ENCODE assay signal across 15 mouse cellular contexts in the genomic region with DNA sequence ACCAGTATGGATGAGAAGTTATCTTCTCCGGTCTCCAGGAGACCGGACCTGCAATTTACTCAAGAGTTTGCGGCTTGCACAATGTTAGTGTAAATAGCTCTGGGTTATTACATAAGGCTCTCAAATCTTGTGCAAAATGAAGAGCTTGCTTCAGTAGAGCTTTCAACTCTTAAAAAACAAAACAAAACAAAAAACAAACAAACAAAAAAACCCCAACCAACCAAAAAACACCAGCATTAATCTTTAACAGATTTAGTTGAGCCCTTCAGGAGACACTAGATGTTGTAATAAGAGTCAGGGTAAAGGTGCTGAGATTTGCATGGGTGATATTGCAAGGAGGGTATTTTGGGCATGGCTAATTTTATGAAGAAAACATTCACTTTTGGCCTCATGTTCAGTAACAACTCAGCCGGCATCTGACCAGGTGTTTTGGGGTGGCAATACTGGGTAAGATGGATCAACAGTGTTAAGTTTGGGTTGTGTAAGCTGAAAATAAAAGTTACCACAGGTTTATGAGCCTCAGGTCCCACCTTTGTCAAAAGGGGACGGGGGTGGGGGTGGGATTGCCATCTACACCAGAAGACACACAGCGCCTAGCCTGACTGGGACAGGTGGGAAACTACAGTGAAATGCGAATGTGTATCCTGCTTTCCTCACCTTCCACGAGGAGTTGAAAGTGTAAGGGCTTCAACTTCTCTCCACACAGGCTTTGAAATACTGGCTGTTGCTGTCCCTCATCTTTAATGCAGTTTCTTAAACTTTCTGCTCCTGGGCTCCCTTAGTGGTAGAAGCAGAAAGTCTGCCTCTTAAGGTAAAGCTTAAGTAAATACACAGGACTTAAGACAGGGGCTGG. TPM values are rescaled to one million over a fixed set of nuclear protein-coding genes. Genes with fewer than 3 reads are reported as not detected.
DNase-seq lines count a peak whose midpoint lies in the region; ATAC-seq and TF ChIP-seq lines count a peak whose summit lies in the region.
"Had no signal": no experiment of that assay in that cellular context is flagged by ENCODE, and none has a peak within 500 bp of the region (broad histone marks: within the 10 kb centered on the region; RNA-seq: fewer than 3 reads in every experiment).

No protein-coding gene starts in this region.

- H3K4me2 ChIP-seq in lung, postnatal 0 days (replicated peaks; ENCODE audit: low read depth, low read length): no peak overlapping the region
- H3K4me2 ChIP-seq in forebrain, postnatal 0 days (ENCODE audit: low read depth): peak overlapping the region; percentile 1; the same call in 1 of the 2 replicates
- peak overlapping the region; percentile 39 for H3K4me2 ChIP-seq in midbrain, embryonic 13.5 days (replicated peaks)
- H3K4me2 ChIP-seq: embryonic facial prominence, embryonic 12.5 days; liver, embryonic 15.5 days had no signal

- DNase-seq in lung, postnatal 0 days (ENCODE audit: low spot score): peak; percentile 65
- no peak for DNase-seq in lung, postnatal 4 days
- no peak for DNase-seq in MEL (ENCODE audit: low read depth, low spot score)
- no peak for DNase-seq in forebrain, postnatal 0 days
- DNase-seq in right cerebral cortex, adult 18-20 months: no peak
- no peak for DNase-seq in urinary bladder, postnatal 4 days (ENCODE audit: low spot score in 2 of 2)
- DNase-seq: cerebellum, adult 11 months; gastrocnemius, postnatal 36 days; layer of hippocampus, adult 9-11 months had no signal

- 58% methylated on average over 8 of the region's 8 CpGs for WGBS in lung, postnatal 0 days
- 68% methylated on average over 8 of the region's 8 CpGs for WGBS in forebrain, postnatal 0 days
- 33% methylated on average over 8 of the region's 8 CpGs for whole genome bisulfite sequencing in midbrain, embryonic 13.5 days

- TF ChIP-seq CTCF in lung, postnatal 0 days (IDR thresholded peaks at IDR 0.05): no peak
- no peak for TF ChIP-seq CTCF in MEL (IDR thresholded peaks at IDR 0.05 in 2 of 3, conservative IDR thresholded peaks at IDR 0.05 in 1 of 3; ENCODE audit: control insufficient read depth in 1 of 3, insufficient read depth in 1 of 3, low read depth in 2 of 3, low read length in 3 of 3, poor library complexity in 1 of 3, severe bottlenecking in 1 of 3)
- TF ChIP-seq CTCF in forebrain, postnatal 0 days (IDR thresholded peaks at IDR 0.05; ENCODE audit: low read depth): no peak

- peaks cover 5% of the 10 kb centered on the region; the same call in 1 of the 2 replicates for H3K79me2 ChIP-seq in MEL (ENCODE audit: control insufficient read depth, insufficient read depth, low read length, poor library complexity)

- H3K4me1 ChIP-seq in lung, postnatal 0 days (ENCODE audit: insufficient read depth, low read depth, low read length): peaks cover 7% of the 10 kb centered on the region; the same call in 1 of the 2 replicates
- no peaks in the 10 kb centered on the region for H3K4me1 ChIP-seq in MEL (ENCODE audit: control insufficient read depth in 1 of 2, insufficient read depth in 2 of 2, low read length in 2 of 2)
- H3K4me1 ChIP-seq in forebrain, postnatal 0 days (ENCODE audit: insufficient read depth): peaks cover 11% of the 10 kb centered on the region
- peaks cover 68% of the 10 kb centered on the region for H3K4me1 ChIP-seq in midbrain, embryonic 13.5 days (replicated peaks)

- no peak overlapping the region for H3K4me3 ChIP-seq in lung, postnatal 0 days (ENCODE audit: low read depth, low read length)
- no peak overlapping the region for H3K4me3 ChIP-seq in MEL (ENCODE audit: control insufficient read depth in 1 of 2, insufficient read depth in 1 of 2, low read depth in 2 of 2, low read length in 2 of 2)
- H3K4me3 ChIP-seq in forebrain, postnatal 0 days (ENCODE audit: low read depth, low read length): no peak overlapping the region
- no peak overlapping the region; the same call in 1 of the 2 replicates for H3K4me3 ChIP-seq in midbrain, embryonic 13.5 days (replicated peaks)
- H3K4me3 ChIP-seq: embryonic facial prominence, embryonic 12.5 days; liver, embryonic 15.5 days had no signal

- ATAC-seq in lung, postnatal 0 days: no peak
- no peak for ATAC-seq in forebrain, postnatal 0 days
- no peak for ATAC-seq in midbrain, embryonic 13.5 days
- no peak for ATAC-seq in megakaryocyte-erythroid progenitor cell, adult 5-6 weeks (replicated peaks; ENCODE audit: low FRiP score, low TSS enrichment, poor library complexity, severe bottlenecking)
- ATAC-seq: CD4-positive, CD25-positive, alpha-beta regulatory T cell, adult 4 months had no signal

- no peak overlapping the region for H3K9ac ChIP-seq in lung, postnatal 0 days (replicated peaks; ENCODE audit: low read depth)
- H3K9ac ChIP-seq in MEL (ENCODE audit: control insufficient read depth, low read depth, low read length, poor library complexity, severe bottlenecking): no peak overlapping the region
- H3K9ac ChIP-seq in forebrain, postnatal 0 days: no peak overlapping the region
- H3K9ac ChIP-seq in midbrain, embryonic 13.5 days (replicated peaks): peak overlapping the region; percentile 11; the same call in 1 of the 2 replicates
- H3K9ac ChIP-seq: embryonic facial prominence, embryonic 12.5 days; liver, embryonic 15.5 days had no signal

- no peaks in the 10 kb centered on the region for H3K9me3 ChIP-seq in lung, postnatal 0 days (ENCODE audit: low read length)
- H3K9me3 ChIP-seq in MEL (replicated peaks; ENCODE audit: insufficient read depth, low read length): no peaks in the 10 kb centered on the region
- H3K9me3 ChIP-seq in forebrain, postnatal 0 days (ENCODE audit: low read length): no peaks in the 10 kb centered on the region
- no peaks in the 10 kb centered on the region for H3K9me3 ChIP-seq in midbrain, embryonic 13.5 days
- H3K9me3 ChIP-seq: embryonic facial prominence, embryonic 12.5 days; liver, embryonic 15.5 days had no signal

- no peak for TF ChIP-seq EP300 in lung, postnatal 0 days (IDR thresholded peaks at IDR 0.05)
- no peak for TF ChIP-seq EP300 in MEL (IDR thresholded peaks at IDR 0.05; ENCODE audit: low read depth in 1 of 2, low read length in 2 of 2)

- H3K27me3 ChIP-seq in lung, postnatal 0 days (replicated peaks; ENCODE audit: insufficient read depth, low read length): no peaks in the 10 kb centered on the region
- H3K27me3 ChIP-seq in MEL (ENCODE audit: control insufficient read depth in 1 of 2, insufficient read depth in 2 of 2, low read length in 2 of 2): no peaks in the 10 kb centered on the region
- no peaks in the 10 kb centered on the region for H3K27me3 ChIP-seq in forebrain, postnatal 0 days (ENCODE audit: insufficient read depth, low read length)
- H3K27me3 ChIP-seq in midbrain, embryonic 13.5 days: no peaks in the 10 kb centered on the region

- no peak for TF ChIP-seq POLR2A in MEL (IDR thresholded peaks at IDR 0.05; ENCODE audit: control insufficient read depth in 1 of 2, insufficient read depth in 1 of 2, low read depth in 1 of 2, low read length in 2 of 2, poor library complexity in 1 of 2)

- H3K27ac ChIP-seq in lung, postnatal 0 days (ENCODE audit: low read length): peak overlapping the region; percentile 20; the same call in 1 of the 2 replicates
- H3K27ac ChIP-seq in MEL (ENCODE audit: control insufficient read depth, low read depth, low read length): no peak overlapping the region
- H3K27ac ChIP-seq in forebrain, postnatal 0 days (ENCODE audit: low read depth, low read length): no peak overlapping the region
- H3K27ac ChIP-seq in midbrain, embryonic 13.5 days: peak overlapping the region; percentile 73
- H3K27ac ChIP-seq: embryonic facial prominence, embryonic 12.5 days; kidney, postnatal 0 days; liver, embryonic 15.5 days had no signal

- H3K36me3 ChIP-seq in lung, postnatal 0 days (ENCODE audit: insufficient read depth, low read length): no peaks in the 10 kb centered on the region
- H3K36me3 ChIP-seq in MEL (ENCODE audit: control insufficient read depth in 1 of 2, insufficient read depth in 2 of 2, low read length in 2 of 2): no peaks in the 10 kb centered on the region
- no peaks in the 10 kb centered on the region for H3K36me3 ChIP-seq in forebrain, postnatal 0 days (ENCODE audit: insufficient read depth)
- H3K36me3 ChIP-seq in midbrain, embryonic 13.5 days: peaks cover 8% of the 10 kb centered on the region
- H3K36me3 ChIP-seq: embryonic facial prominence, embryonic 12.5 days; liver, embryonic 15.5 days had no signal

- no peak for TF ChIP-seq RAD21 in MEL (IDR thresholded peaks at IDR 0.05; ENCODE audit: low read depth, low read length)

TF ChIP-seq in MEL, 35 proteins besides CTCF, POLR2A, EP300 and RAD21:
- TF ChIP-seq GATA1 (IDR thresholded peaks at IDR 0.05; ENCODE audit: low read depth, low read length): no peak
- peak; percentile 33; the same call in 1 of the 2 replicates for TF ChIP-seq POLR2AphosphoS2 (IDR thresholded peaks at IDR 0.05; ENCODE audit: low read length)
TF ChIP-seq in MEL: peak in this region for 1.

RNA-seq across cellular contexts. Expression of a gene that starts 4.9 kb away (rescaled TPM):
- polyA plus RNA-seq in lung, postnatal 0 days (2015; fragmentation: Nextera tagmentation; extraction: Ambion mirVana): 13.3 and 15.1 TPM in 2 replicates
- total RNA-seq in MEL (2012; rRNA removed): 4.2 and 6.0 TPM in 2 replicates
- polyA plus RNA-seq in MEL (2012; ENCODE audit: insufficient read depth in 1 of 2, insufficient read length in 2 of 2, low read depth in 1 of 2, low replicate concordance in 2 of 2, missing spikeins in 1 of 2): 10 to 100 TPM in 1 of 2 experiments, not detected in 1; 11.2 TPM
- 41.3 and 44.9 TPM in 2 replicates for total RNA-seq in forebrain, postnatal 0 days (2014; rRNA removed)
- 4.9 and 5.8 TPM in 2 replicates for polyA plus RNA-seq in forebrain, postnatal 0 days (2015; fragmentation: Nextera tagmentation; extraction: Ambion mirVana)
- 13.6 and 15.4 TPM in 2 replicates for polyA plus RNA-seq in midbrain, embryonic 13.5 days (2015; fragmentation: Nextera tagmentation; extraction: Ambion mirVana)
- 29.9 and 35.0 TPM in 2 replicates for total RNA-seq in megakaryocyte-erythroid progenitor cell, adult 5-6 weeks (2014; fragmentation: Nextera tagmentation)
- 22.7 and 29.0 TPM in 2 replicates for total RNA-seq in megakaryocyte-erythroid progenitor cell, adult 5-6 weeks (2017)

Comparison
In these comparisons a context has a peak if more than half of its experiments do, and no peak if none do; other contexts are left out.
1. H3K27ac ChIP-seq: peak in lung, postnatal 0 days (single experiment) and midbrain, embryonic 13.5 days (single experiment); none in MEL (single experiment) and forebrain, postnatal 0 days (single experiment).